Mouse (Mus musculus) spleen, postnatal 36 days (tissue): ENCODE results near the gene Lmod2.

Source experiments
- DNase-seq, 2 experiments: peaks; one replicate each; pipeline ENCODE4 v3.0.0; 2022; ENCODE audit warnings: low spot score in 2 of 2, mixed read lengths in 1 of 2

Lmod2 gene

DNA sequence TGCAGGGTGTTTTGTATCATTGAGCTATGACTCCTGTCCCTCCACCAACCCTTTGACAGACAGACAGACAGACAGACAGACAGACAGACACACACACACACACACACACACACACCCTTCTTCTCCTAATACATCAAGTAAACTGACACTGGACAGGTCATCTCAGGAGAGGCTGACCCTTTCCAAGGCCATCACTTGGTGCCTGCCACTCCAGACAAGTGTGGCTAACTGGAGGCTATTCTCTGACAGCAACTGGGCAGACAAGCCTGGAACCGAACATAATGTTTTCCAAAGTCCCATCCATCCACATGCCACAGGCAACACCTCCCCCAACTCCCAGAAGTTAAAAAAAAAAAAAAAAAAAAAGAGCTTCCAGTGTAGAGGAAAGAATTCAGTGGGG is 4.1 kb downstream of the Lmod2 start:
- DNase-seq: no peak

DNA sequence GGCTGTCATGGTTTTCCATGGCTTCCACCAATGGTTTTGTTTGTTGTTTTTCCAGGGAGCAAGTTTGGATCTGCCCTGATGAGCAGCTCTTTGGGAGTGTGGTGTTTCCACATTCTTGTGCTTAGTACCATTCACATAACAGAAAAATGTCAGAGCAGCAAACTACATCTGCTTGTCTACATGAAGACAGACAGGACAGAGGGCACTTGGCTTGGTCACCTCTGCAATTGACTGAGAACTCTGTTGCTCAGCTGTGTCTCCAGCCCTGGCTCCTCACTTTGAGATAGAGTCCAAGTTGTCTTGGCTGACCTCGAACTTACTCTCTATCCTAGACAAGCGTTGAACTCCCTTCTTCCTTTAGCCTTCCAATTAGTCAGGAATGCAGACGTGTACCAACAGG is 4.8 kb downstream of the Lmod2 start:
- no peak for DNase-seq

DNA sequence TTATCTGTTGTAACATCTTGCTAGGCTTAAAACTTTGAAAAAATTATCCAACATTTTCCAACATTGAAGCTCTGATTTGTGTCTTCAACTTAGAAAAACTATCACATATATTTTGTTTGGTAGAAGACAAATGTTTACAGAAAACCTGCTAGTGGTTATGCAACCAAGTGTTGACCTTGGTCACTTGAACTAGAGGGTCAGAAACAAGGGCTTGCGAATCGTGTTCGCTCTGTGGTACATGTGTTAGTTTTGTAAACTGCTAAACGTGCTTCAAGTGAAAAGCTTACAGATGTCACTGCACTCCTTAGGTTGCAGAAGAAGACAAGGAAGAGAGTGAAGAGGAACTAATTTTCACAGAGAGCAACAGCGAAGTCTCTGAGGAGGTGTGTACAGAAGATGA is 5.4 kb downstream of the Lmod2 start:
- no peak for DNase-seq

DNA sequence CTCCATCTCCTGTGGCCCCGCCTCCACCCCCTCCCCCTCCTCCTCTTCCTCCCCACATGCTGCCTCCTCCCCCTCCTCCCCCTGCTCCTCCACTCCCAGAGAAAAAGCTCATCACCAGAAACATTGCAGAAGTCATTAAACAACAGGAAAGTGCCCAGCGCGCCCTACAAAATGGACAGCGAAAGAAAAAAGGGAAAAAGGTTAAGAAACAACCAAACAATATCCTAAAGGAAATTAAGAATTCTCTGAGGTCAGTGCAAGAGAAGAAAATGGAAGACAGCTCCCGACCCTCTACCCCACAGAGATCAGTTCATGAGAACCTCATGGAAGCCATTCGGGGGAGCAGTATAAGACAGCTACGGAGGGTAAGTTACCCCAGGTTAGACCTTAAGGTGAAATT is 6.7 kb downstream of the Lmod2 start:
- DNase-seq: no peak

DNA sequence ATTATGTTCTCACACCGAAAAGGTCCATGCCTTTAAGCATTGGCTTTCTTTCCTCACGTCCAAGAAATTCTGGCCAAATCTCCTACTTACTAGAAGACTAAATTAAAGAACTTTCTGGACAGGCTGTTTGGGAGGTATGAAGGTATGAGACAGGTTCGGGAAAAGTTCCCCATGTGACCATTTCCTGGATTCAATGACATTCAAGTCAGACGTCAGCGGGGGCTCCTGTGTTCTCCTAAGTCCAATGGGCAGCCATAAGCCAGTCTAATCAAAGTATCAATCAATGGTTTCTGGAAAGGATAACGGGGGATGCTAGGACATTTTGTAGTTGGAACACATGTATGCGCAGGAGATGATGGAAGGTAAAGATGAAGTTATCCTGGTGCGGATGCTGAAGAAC is 8.1 kb downstream of the Lmod2 start:
- no peak for DNase-seq

DNA sequence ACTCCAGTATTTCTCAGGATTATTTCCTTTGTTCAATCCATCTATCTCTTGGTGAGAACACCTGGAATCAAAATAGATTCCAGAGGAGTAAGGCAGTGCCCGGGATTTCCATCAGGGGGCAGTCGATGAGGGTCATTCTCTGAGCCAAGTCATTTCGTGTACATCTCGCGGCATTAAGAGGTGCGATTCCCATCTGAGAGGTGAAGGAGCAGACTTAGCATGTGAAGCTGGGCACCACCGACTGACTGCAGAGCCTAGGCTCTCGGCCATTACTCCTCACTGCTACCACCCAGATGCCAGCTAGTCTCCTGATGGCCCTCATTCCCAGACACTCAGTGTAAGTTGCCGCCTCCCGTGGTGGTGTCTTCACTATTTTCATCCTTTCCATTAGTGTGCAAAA is 8.9 kb downstream of the Lmod2 start:
- DNase-seq: no peak

DNA sequence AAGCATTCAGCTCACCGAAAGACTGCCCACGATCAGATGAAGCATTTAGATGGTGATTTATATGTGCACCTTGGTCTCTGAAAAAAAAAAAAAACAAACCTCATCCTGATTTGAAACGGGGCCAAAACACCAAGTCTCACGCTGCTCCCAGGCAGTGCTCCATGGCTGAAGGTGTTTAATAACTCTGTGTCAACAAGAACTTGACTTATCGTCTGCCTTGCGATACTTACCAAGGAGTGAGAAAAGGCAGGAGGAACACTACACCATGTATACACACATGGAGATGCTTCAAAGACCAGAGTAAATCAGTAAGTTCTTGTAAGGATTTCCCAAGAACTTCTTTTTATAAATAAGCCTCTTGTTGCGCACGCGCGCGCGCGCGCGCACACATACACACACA is 10.0 kb downstream of the Lmod2 start:
- no peak for DNase-seq

DNA sequence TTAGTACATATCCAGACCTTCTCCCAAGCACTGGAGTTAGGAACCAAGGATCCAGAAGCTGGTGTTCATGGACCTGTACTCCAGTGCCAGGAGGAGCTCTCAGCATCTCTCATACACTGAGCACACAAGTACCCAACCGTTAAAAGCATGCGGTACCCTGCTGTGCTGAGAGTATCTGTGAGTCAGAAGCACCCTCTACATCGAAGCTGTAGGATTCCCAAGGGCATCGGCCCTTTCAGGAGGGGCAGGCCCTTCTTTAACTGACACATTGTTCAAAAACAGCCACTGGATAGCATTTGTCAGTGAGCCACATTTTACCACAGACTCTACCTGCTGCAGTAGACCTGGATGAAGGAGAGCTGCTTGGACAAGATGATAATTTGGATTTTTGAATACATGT is 10.6 kb downstream of the Lmod2 start:
- no peak for DNase-seq

- DNase-seq: no peak
These were observed 11.1 kb downstream of the Lmod2 start for GRCm38 (mm10) chr6:24608682-24609081.

- DNase-seq: no peak
These were observed 12.0 kb downstream of the Lmod2 start for GRCm38 (mm10) chr6:24609531-24609930.

DNA sequence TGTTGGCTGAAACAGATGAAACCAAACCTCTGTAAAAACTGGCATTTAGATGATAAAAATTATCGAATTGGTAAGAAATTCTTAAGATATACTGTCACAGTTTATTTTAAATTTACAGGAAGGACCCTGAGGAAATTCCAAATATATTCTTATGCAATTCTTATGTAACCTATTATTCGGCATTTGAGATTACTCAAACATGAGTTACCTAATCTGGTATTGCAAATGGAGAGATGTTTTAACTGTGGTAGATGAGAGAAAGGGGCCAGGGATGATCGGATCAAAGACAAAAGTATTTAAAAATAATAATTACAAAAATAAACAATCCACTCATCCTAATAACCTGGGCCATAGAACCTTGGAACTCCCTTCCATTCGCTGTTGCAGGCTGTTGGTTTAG is 12.8 kb downstream of the Lmod2 start:
- no peak for DNase-seq

GRCm38 (mm10) chr6:24612074-24612755 is 14.7 kb downstream of the Lmod2 start:
- no peak for DNase-seq

- no peak for DNase-seq
These were observed 15.8 kb downstream of the Lmod2 start for GRCm38 (mm10) chr6:24613346-24613745.

GRCm38 (mm10) chr6:24613918-24614317 is 16.4 kb downstream of the Lmod2 start:
- DNase-seq: no peak

- no peak for DNase-seq
These were observed 19.2 kb downstream of the Lmod2 start for GRCm38 (mm10) chr6:24616746-24617145.

- DNase-seq: no peak
These were observed 21.9 kb downstream of the Lmod2 start for GRCm38 (mm10) chr6:24619285-24620045.

DNA sequence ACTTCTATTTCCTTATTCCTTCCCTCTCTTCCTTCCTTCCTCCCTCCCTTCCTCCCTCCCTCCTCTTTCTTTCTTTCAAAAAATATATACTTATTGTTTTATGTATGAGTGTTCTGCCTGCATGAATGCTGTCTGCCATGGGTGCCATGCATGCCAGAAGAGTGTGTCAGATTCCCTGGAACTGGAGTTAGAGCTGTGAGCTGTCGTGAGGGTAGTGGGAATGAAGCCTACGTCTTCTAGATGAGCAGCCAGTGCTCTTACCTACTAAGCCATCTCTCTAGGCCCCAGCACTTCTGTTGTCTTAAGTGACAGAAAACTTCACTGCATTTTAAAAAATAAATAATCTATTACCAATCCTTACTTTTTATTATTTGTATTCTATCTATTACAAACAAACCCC is 23.4 kb downstream of the Lmod2 start:
- no peak for DNase-seq

DNA sequence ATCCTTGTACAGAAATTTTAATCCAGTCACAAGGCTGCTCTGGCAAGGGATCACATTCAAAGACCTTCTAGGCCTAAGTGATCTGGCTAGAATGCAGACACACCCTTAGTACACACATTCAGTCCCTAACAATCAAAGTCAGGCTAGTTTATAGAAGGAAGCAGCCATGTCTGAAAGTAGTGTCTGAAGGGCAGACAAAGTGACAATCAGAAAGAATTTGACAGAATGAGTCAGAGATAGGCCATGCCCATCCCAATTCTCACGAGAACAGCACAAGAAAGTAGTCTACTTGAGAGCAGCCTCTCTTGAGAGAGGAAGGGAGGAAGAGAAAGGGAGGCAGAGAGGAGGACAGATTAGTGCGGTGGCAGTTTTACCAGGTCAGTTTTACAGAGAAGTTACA is 24.5 kb downstream of the Lmod2 start:
- DNase-seq: no peak

DNA sequence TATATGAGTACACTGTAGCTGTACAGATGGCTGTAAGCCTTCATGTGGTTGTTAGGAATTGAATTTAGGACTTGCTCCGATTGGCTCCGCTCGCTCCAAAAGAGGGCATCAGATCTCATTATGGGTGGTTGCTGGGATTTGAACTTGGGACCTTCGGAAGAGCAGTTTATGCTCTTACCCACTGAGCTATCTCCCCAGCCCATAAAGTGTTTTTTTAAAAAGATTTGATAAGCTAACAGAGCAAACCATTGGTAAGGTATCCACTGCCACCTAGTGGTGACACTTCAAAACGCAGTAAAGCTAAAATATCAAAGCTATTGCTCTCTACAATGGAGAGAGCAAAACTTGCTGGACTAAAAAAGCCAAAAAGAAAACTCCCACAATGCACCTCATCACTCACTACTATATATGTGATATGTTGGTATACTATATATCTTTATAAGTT is 30.0 kb downstream of the Lmod2 start:
- DNase-seq: peak; percentile 6 to 29

DNA sequence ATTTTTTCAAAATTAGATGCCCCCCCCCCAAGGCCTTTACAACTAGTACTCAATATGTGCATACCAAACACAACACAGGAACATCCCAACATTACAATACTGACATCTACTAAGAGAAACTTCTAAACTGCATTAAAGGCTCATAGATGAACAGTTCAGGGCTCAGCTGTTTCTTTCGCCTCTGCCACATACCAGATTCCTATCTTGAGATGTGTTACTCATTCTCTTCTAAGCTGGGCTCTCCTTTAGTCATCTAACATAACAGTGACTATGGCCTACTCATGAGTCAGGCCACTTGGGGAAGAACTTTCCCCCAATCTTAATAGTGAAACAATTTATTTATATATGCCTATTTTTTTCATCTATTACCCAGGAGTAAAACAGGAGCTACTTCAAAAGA is 30.9 kb downstream of the Lmod2 start:
- DNase-seq: no peak

- DNase-seq: no peak
These were observed 34.5 kb downstream of the Lmod2 start for GRCm38 (mm10) chr6:24632061-24632460.

DNA sequence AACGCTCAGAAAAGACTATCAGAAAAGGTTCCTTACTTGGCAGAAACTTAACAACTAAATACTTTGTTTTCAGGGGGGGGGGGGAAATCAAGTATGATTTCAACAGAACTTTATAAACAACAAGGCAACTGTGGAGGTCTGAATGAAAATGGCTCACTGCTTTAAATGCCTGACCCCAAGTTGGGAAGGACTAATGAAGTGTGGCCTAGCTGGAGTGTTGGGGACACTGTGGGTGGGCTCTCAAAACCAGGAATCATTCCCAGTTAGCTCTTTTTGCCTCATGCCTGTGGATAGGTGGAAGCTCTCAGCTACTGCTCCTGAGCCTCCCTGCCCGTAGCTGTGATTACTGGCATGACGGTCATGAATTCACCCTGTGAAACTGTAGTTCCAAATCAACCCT is 36.5 kb downstream of the Lmod2 start:
- DNase-seq: no peak

DNA sequence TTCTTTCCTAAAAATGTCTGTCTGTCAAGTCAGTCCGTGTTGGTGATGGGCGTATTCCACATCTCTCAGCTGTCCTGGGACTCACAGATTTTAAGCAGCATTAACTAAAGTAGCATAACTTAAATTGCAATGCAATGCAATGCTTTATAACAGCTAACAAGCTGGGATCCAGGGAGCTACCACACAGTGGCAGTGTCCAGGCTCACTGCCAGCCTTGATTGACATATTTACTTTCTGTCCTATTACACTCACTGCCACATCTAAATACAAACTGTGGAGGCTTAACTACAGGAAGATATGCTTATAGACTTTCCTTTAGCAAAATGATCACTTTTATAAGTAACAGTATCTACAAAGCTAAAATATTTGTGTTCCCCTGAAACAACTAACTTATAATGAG is 38.3 kb downstream of the Lmod2 start:
- no peak for DNase-seq

- no peak for DNase-seq
These were observed 43.7 kb downstream of the Lmod2 start for GRCm38 (mm10) chr6:24641286-24641685.
